Mouse (Mus musculus) brain, embryonic 14.5 days (tissue): ENCODE data around the gene Alpk1.

Source experiments
- CTCF ChIP-seq: fragments of 200-500 bp; IDR thresholded peaks from 2 replicates; pipeline ENCODE4 v1.5.1; 2012; ENCODE audit warnings: inconsistent platforms, mild to moderate bottlenecking, moderate library complexity, borderline replicate concordance; ENCODE audit not compliant: insufficient read depth, insufficient read length; ENCODE audit errors: extremely low read depth
- POLR2A ChIP-seq: fragments of 200-500 bp; IDR thresholded peaks from 2 replicates; pipeline ENCODE4 v1.6.1; 2012; ENCODE audit warnings: mild to moderate bottlenecking, inconsistent platforms, borderline replicate concordance; ENCODE audit not compliant: poor library complexity, insufficient read depth, insufficient read length, severe bottlenecking; ENCODE audit errors: extremely low read depth

GRCm38 (mm10) chr3:127796271-127796670 lies 15.9 kb upstream of the Alpk1 start:
- TF ChIP-seq CTCF (no peak), POLR2A (no peak)
